In genomic region chr11:77802341-77802865, GRCm38 (mm10) we compare ENCODE assay signal across 8 mouse cellular contexts. TPM values are rescaled to one million over a fixed set of nuclear protein-coding genes. Genes with fewer than 3 reads are reported as not detected.
DNase-seq lines count a peak whose midpoint lies in the region; ATAC-seq and TF ChIP-seq lines count a peak whose summit lies in the region.

No protein-coding gene starts in this region.

- no peaks in the 10 kb centered on the region for H3K27me3 ChIP-seq in forebrain, embryonic 10.5 days (ENCODE audit: poor library complexity, severe bottlenecking)
- H3K27me3 ChIP-seq in forebrain, embryonic 15.5 days = no peaks in the 10 kb centered on the region

- H3K4me3 ChIP-seq in forebrain, embryonic 10.5 days = no peak overlapping the region
- H3K4me3 ChIP-seq in forebrain, embryonic 15.5 days = no peak overlapping the region
- H3K4me3 ChIP-seq in bone marrow, adult 2 months (replicated peaks; ENCODE audit: control insufficient read depth, low read depth, low read length) = peak overlapping the region; percentile 68

- intact Hi-C loops in heart, postnatal 14 days (cut with DNase I) = no loop called here

- peaks cover 54% of the 10 kb centered on the region for H3K4me1 ChIP-seq in forebrain, embryonic 10.5 days
- peaks cover 24% of the 10 kb centered on the region for H3K4me1 ChIP-seq in forebrain, embryonic 15.5 days
- peaks cover 14% of the 10 kb centered on the region for H3K4me1 ChIP-seq in bone marrow, adult 2 months (ENCODE audit: control insufficient read depth, insufficient read depth, low read length)

- TF ChIP-seq POLR2A in bone marrow, adult 2 months (IDR thresholded peaks at IDR 0.05; ENCODE audit: borderline replicate concordance, control insufficient read depth, low read depth, low read length) = peak; percentile 58; the same call in 1 of the 2 replicates

- H3K4me2 ChIP-seq in forebrain, embryonic 15.5 days (replicated peaks) = no peak overlapping the region

- H3K9ac ChIP-seq in forebrain, embryonic 15.5 days (replicated peaks) = no peak overlapping the region

- H3K9me3 ChIP-seq in forebrain, embryonic 10.5 days = no peaks in the 10 kb centered on the region
- no peaks in the 10 kb centered on the region for H3K9me3 ChIP-seq in forebrain, embryonic 15.5 days

- TF ChIP-seq CTCF in bone marrow, adult 2 months (IDR thresholded peaks at IDR 0.05; ENCODE audit: control insufficient read depth, insufficient read depth, low read length) = no peak

- WGBS in forebrain, embryonic 10.5 days = 74% methylated on average over 9 of the region's 9 CpGs
- WGBS in forebrain, embryonic 15.5 days = 76% methylated on average over 9 of the region's 9 CpGs
- 1% methylated on average over 9 of the region's 9 CpGs for WGBS in bone marrow, adult 2 months

- ATAC-seq in forebrain, embryonic 15.5 days (replicated peaks) = no peak

- H3K27ac ChIP-seq in forebrain, embryonic 10.5 days = peak overlapping the region; percentile 33; the same call in 1 of the 2 replicates
- H3K27ac ChIP-seq in forebrain, embryonic 15.5 days (replicated peaks) = no peak overlapping the region
- peak overlapping the region; percentile 94 for H3K27ac ChIP-seq in bone marrow, adult 2 months (ENCODE audit: control insufficient read depth, insufficient read depth, low read depth, low read length, poor library complexity)

- no peaks in the 10 kb centered on the region for H3K36me3 ChIP-seq in forebrain, embryonic 10.5 days (replicated peaks)
- H3K36me3 ChIP-seq in forebrain, embryonic 15.5 days = no peaks in the 10 kb centered on the region

- no peak for DNase-seq in forebrain, embryonic 10.5 days (ENCODE audit: extremely low spot score, low spot score)
- DNase-seq in heart, postnatal 14 days = peak; percentile 52 to 59
- DNase-seq in lung, postnatal 14 days = peak; percentile 53
- peak; percentile 79 for DNase-seq in testis, postnatal 14 days (ENCODE audit: low spot score)
- DNase-seq in urinary bladder, postnatal 25 days (ENCODE audit: low spot score) = no peak
- DNase-seq in cerebellum, postnatal 36 days = no peak

RNA-seq across cellular contexts. Expression of gene Gm10277, which starts 14.9 kb away (rescaled TPM):
- 0.92 and 1.2 TPM in 2 replicates for polyA plus RNA-seq in forebrain, embryonic 10.5 days (2016; fragmentation: Nextera tagmentation; extraction: Ambion mirVana)
- polyA plus RNA-seq in forebrain, embryonic 15.5 days (2015; fragmentation: Nextera tagmentation; extraction: Ambion mirVana) = 2.4 and 2.5 TPM in 2 replicates
- not detected in 2 replicates for polyA plus RNA-seq in bone marrow, adult 2 months (2011; ENCODE audit: insufficient read depth, insufficient read length, low replicate concordance, missing spikeins)
- total RNA-seq in heart, postnatal 14 days (2021) = not detected

RNA-seq across cellular contexts. Expression of gene Myo18a, which starts 39.4 kb away (rescaled TPM):
- polyA plus RNA-seq in forebrain, embryonic 10.5 days (2016; fragmentation: Nextera tagmentation; extraction: Ambion mirVana) = 25.9 and 26.4 TPM in 2 replicates
- 45.5 and 52.5 TPM in 2 replicates for polyA plus RNA-seq in forebrain, embryonic 15.5 days (2015; fragmentation: Nextera tagmentation; extraction: Ambion mirVana)
- 29.5 and 74.6 TPM in 2 replicates for polyA plus RNA-seq in bone marrow, adult 2 months (2011; ENCODE audit: insufficient read depth, insufficient read length, low replicate concordance, missing spikeins)
- total RNA-seq in heart, postnatal 14 days (2021) = 100 to 1,000 TPM; 252 to 259 TPM

Comparison
In these comparisons a context has a peak if more than half of its experiments do, and no peak if none do; other contexts are left out.
1. DNase-seq: peak in heart, postnatal 14 days (2 of 2), lung, postnatal 14 days (single experiment) and testis, postnatal 14 days (single experiment); none in forebrain, embryonic 10.5 days (single experiment), urinary bladder, postnatal 25 days (single experiment) and cerebellum, postnatal 36 days (0 of 2).